Mouse (Mus musculus): ENCODE measurements around the gene Krt75.

The Krt75 gene

DNA sequence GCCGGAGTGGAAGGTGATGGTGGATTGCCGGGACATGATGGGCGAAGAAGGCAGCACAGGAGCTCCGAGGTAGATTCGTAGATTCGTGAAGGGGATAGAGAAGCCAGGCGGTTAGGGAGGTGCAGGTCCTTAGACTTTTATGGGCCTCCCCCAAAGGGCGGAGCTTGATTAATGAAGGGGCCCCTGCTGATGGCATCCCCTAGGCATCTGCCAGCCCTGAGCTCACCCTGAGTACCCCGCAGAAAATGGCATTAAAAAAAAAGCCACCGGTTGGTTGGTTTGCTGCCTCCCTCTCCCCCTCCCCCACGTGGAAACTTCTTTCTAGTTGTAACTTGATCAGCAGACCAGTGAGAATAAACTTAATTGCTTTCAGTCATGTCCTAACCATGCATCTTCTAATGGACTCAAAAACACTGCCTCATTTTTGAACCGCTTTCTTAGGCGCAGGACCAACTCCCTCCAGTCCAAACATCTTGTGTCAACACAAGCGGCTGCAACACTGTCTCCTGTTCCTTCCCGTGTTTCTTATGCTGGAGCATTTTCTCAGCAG lies at the start of gene Krt75:
Krt75 (minus strand) TSS at position 109 of the 550 bp plus-strand sequence.
- DNase-seq (ENCODE audit: low read depth, low spot score), result no peak

DNA sequence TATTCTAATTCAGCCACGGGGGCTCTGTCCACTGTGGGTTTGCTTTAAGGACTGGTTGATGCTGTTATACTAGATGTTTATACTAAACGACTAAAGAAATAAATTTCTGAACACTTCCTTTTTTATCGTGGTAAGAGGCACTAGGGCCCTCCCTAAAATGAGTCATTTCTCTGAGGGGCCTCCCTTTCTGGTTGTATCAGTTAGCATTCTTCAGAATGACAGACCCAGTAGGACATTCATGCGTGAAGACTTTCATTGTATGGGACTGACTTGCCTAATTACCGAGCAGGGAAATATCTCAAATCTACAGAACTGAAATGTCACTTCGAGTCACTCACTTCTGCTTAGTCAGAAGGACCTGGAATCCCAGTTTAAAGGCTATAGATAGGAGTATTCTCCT lies 25.4 kb upstream of the Krt75 start:
- DNase-seq (ENCODE audit: low read depth, low spot score), result no peak

DNA sequence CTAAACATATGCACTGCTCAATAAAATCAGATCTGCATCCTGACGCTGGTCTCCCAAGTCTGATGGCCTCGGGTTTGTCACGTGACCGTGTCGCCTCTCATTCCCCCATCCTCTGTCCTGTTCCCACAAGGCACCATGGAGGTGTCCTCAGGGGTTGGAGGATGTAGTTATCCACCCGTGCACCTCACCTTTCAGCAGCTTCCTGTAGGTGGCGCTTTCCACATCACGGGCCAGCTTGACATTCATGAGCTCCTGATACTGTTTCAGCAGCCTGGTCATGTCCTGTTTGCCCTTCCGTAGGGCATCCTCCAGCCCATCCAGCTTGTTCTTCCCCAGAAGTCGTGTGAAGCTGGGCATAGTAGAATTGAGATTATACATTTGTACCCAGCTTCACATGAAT lies 14.5 kb upstream of the Krt75 start:
- DNase-seq (ENCODE audit: low read depth, low spot score), result peak; percentile 65

DNA sequence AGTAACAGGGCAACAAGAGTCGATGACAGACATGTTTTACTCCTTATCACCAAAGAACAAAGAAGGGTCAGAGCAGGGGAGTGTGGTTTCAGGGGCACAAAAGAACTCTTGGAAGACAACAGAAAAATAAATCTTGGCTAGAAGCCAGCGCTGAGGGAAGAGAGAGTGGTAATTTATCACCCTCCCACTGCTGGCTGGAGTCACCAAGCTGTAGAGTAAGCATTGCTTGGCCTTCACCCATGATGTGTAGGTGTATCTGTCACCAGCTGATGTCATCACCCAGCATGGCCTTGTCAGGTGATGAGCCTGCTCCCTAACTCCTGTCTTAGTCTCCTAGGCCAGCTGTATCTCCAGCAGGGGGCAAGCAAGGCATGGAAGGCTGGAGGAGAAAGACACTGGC lies 10.8 kb upstream of the Krt75 start:
- no peak for DNase-seq (ENCODE audit: low read depth, low spot score)

DNA sequence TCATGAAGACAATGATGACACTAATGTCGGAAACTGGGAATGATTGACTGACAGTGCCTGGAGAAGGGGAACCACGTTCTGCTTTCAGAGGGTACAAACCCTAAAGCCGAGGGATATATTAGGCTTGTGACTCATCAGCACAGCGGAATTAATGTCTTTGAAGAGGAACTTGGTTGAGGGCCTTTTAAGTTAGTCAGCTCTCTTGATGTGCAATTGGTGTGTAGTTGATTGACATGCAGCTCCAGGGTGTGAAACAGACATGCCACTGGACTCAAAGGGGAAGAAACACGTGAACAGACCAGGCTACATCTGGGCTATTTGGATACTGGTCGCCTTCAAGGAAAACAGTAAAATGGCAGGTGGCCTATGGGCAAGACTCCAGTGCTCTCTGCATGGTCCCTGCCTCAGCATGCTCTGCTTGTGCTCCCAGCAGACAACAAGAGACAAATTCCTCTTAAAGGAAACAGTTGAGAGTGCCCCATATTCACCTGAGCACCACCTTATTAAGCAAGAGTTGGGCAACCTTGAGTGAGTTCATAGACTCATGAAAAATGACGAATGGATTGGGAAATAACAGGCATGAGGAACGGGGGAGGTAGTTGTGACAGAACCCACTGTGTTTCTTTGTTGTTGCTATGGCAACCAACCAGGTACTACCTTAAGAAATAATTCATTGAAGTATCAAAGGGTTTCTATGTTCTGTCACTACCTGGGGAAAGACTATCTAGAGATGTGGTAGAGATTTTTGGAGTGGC lies 9.7 kb upstream of the Krt75 start:
- DNase-seq (ENCODE audit: low read depth, low spot score), result no peak

DNA sequence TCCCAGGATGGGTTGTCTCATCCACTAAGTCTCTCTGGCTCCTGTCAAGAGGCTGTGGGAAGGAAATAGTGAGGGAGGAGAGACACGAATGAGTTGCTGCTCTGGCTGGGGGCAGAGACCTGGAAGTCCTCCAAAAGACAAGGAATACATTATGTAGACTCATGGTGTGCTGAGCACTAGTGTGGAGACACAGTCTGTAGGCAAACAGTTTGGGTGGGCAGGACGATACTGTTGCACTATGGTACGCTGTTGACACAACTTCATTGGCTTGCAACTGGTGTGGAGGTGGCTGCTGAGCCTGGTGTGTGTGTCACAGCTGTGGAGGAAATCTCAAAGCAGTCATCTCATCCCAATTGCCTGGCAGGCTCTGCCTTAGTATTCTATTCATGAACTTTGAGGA lies 8.0 kb upstream of the Krt75 start:
- no peak for DNase-seq (ENCODE audit: low read depth, low spot score)

DNA sequence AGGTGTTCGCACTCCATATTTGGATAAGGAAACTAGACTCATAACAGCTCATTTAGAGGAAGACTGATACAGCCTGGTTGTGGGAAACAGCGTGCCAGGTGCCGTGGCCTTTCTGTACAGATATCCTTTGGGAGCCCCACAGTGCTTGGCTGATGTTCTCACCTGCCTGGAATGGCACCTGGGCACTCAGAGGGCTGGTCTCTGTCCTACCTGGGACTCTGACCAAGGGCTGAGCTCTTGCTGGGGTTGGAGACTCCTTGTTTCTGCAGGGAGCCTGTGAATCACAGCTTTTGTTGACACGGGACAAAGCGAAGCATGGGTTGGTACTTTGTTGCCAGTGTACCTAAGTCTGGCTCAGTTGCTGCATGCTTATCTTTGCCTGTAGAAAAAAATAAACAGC lies 1.8 kb upstream of the Krt75 start:
- no peak for DNase-seq (ENCODE audit: low read depth, low spot score)

DNA sequence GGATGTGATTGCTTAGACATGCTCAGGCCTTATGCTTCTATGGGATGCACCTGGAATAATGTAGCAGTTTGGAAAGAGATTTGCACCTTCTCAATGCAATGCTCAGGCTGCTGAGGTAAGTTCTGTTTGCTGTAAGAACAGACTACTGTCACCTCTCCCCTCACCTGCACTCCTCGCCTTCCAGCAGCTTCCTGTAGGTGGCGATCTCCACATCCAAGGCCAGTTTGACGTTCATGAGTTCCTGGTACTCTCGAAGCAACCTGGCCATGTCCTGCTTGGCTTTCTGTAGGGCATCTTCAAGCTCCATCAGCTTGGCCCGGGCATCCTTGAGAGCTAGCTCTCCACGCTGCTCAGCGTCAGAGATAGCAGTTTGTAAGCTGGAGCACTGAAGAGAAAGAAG lies 5.9 kb downstream of the Krt75 start:
- DNase-seq (ENCODE audit: low read depth, low spot score), result peak; percentile 14

DNA sequence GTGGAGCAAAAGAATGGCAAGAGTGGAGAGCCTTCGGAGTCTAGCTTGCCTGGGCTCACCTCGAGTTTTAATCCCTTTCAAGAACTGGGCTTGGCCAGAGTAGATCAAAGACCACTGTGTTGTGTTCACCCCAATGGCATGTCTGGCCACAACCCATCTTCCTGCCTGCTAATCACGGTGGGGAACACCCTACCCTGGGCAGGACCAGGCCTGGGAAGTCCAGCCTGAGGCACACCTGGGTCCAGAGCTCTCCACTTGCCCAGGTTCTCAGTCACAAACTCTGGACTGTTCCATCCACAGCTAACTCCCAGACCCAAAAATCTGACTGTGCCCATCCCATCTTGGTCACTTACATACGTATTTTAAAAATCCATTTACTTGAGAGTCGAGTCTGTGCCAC lies 10.9 kb downstream of the Krt75 start, which contains the start of gene Krt90:
Krt90 (minus strand) TSS at position 101 of the 400 bp plus-strand sequence.
- no peak for DNase-seq (ENCODE audit: low read depth, low spot score)

DNA sequence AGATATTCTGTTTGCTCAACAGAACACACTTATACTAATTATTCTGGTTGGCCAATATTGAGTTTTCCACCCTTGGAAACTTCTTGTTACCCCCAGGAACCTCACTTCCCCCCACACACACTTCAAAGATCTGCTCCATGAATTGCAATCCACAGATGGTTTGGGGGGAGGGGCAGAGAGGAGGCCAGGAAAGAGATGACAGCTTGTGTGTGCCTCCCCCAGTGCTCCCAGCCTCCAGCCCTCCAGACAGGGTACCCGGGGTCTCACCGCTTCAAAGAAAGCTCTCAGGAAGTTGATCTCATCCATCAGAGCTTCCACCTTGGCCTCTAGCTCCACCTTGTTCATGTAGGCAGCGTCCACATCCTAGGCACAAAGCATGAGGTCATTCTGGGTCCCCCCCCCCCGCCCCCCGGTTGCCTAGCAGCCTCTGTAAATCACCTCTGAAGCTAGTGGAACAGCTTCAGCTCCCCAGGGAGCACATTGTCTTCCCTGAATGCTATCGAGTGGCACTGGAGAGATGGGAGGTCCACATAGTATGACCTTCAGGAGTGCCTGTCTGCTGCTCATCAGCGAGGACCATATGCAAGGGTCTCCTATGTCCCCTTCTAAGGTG lies 15.6 kb downstream of the Krt75 start:
- DNase-seq (ENCODE audit: low read depth, low spot score), result peak; percentile 16

DNA sequence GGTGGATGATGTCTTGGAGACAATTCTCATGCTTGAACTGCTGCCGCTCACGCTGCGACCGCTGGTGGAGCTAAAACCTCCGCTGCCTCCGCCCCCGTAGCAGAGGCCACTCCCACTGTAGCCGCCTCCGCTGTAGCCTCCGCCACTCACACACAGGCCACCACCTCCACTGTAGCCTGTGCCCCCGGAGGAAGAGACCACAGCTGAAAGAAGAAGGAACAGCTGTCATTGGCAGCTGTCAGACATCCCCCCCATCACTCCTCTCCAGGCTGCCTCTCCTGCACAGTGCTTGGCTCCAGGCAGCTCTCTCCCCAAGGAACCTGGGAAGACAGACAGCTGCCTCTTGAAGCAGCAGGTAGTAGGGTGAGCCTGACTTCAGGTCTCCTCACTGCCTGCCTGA lies 20.5 kb downstream of the Krt75 start:
- DNase-seq (ENCODE audit: low read depth, low spot score), result peak; percentile 17

DNA sequence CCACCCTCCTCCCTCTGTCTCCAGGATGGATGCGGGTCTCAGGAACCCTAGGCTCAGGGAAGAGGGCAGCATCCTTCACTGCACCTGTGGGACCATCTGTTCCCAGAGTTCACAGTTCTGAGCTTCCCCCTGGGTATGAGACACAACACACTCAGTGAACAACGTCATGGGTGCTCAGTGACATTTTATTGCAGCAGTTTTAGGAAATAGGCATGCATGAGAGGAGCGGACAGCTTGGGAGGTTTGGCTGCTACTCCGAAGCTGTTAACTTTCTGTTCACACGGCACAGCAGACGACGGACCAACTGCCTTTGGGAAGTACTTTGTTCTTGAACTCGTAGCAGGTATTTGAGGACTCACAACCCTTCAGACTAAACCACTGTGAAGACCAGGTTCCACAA lies 21.5 kb downstream of the Krt75 start:
- no peak for DNase-seq (ENCODE audit: low read depth, low spot score)

DNA sequence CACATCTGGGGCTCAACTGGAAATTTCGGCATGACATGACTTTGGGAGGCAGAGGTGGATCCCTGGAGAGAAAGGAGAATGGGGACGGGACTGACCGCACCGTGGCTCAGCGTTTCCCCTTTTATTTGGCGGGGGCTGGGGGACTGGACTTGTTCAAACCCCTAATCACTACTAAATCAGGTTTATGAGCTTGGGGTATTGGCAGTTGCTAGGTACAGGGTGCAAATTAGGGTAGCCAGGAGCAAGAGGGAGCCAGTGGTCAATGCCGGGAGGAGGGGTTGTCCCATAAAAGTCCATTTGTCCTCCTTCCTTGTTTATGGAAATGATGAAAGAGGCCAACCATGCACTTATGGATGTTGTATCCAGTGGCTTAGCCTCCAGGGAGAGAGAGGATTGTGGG lies 23.1 kb downstream of the Krt75 start, which contains the start of gene Krt82:
Krt82 (minus strand) TSS at position 101 of the 400 bp plus-strand sequence.
- DNase-seq (ENCODE audit: low read depth, low spot score), result no peak

DNA sequence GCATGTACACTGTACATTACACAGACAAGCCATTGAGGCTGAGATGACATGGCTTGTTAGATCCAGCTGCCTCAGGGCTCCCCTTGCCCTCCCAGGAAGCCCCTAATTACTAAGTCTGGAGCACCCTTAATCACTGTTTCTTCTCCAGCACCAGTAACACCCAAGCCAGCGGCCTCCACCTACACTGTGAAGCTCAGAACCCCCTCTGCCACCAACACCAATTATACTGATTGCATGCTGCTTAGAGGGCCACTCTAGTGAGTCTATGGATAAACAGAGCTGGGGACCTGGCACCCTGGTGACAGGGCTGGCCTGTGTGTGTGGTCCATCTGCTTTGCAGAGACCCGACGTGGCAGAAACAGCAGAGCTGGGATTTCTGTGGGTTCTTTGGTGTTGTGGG lies 29.2 kb downstream of the Krt75 start:
- no peak for DNase-seq (ENCODE audit: low read depth, low spot score)

DNA sequence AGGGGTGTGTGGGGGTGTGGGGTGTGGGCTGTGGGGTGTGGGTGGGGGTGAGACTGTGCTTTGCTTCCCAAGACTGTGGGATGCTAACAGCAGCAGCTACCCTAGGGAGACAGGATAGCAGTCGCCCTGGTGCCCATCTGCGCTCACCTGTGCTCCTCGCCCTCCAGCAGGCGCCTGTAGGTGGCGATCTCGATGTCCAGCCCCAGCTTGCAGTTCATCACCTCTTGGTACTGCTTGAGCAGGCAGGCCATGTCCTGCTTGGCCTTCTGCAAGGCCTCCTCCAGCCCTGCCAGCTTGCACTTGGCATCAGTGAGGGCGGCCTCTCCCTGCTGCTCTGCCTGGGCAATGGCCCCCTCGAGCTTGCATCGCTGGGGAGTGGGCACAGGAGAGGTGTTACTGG lies 31.2 kb downstream of the Krt75 start:
- DNase-seq (ENCODE audit: low read depth, low spot score), result peak; percentile 17

DNA sequence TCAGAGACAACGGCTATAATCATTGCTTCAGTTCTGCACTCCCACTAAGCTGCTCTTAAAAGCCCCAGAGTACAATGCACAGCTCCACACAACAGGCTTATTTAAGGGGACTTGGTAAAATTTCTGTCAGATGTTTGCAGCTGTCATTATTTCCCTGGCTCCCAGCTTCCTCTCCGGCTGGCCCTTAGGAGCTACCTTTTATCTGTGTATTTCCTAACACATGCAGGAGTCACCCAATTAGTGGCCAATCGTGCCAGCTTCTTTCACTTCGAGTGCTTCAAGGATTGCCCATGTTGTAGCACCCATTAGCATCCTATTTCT lies 35.2 kb downstream of the Krt75 start:
- no peak for DNase-seq (ENCODE audit: low read depth, low spot score)

DNA sequence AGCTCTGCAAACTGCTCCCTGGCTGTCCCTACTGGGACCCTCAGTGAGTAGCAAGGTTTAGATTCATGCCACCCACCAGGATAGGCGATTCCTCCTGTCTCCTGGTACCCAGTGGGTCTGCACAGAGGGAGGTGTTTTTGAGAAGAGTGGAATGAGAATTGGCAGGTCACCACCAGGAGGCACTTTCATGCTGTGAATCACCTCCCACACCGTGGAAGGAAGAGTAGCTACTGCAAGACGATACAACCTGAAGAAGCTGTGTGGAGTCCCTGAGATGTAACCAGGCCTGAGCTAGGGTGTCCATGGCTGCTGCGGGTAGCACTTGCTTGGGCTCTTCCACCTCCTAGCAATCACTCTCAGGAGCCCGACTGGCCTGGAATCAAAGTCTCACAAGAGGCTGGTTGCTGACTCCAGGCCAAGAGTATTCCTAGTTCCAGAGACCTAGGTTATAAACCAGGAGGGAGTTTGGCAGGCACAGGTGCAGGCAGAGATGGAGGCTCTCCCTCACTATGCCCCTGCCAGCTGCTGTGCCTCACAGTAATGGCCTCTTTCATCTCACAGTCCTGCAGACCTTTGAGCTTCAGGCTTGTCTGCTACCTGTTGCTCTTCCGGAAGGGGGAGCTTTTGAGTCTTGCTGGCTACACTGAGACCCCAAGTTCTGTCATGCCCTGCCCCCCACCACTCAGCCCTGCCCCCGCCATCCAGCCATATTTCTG lies 35.7 kb downstream of the Krt75 start:
- no peak for DNase-seq (ENCODE audit: low read depth, low spot score)

DNA sequence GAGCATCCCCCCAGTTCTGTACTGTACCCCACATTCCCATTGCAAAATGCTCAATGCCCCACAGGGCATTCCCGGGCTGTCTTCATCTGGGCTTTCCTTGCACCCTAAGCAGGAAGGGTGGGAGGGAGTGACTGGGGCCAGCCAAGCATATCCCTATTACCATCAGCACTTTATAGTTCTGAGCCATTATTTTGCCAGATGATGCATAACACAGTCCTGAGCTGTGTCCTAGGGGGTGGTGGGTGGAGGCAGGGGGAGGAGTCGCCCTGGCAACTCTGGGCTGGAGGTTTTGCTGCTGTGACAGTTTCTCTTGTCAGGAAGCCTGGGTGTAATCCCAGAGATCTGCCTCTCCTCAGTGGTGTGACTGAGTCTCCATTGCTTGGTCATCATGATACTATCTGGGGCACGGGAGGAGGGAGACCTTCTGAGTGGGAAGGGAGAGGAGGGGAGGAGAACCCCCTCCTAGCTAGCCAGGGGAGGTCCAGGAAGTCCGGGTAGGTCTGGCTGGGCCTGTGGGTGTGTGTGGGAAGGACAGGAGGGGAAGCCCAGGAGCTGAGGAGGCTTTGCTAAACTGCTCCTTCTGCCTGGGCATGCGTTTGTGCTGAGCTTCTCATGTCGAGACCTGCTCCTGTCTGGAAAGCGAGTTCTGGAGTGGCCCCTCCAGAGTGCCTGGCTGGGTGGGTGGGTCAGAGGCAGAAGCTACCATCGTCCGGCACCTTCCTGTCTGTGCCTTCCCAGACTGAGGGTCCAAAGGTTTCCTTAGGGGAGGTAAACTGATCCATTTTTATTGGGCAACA lies 37.5 kb downstream of the Krt75 start:
- DNase-seq (ENCODE audit: low read depth, low spot score), result no peak

DNA sequence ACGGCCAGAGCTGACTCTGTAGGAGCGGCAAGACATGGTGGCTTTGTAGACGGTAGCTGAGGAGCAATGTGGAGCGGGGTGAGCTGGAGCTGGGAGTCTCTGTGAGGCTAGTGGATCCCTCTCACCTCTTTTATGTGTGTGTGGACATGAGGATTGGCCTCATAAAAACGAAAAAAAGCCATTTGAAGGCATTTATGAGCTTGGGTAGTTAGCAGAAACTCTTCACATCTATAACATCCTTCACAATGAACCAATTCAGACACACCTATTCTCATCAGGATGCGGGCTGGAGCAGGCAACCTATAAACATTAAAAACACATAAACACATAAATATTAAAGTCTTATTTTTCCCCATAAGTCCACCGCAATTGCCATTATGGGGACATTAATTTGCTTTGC lies 41.0 kb downstream of the Krt75 start, which contains the start of gene Krt84:
Krt84 (minus strand) TSS at position 101 of the 400 bp plus-strand sequence.
- no peak for DNase-seq (ENCODE audit: low read depth, low spot score)

DNA sequence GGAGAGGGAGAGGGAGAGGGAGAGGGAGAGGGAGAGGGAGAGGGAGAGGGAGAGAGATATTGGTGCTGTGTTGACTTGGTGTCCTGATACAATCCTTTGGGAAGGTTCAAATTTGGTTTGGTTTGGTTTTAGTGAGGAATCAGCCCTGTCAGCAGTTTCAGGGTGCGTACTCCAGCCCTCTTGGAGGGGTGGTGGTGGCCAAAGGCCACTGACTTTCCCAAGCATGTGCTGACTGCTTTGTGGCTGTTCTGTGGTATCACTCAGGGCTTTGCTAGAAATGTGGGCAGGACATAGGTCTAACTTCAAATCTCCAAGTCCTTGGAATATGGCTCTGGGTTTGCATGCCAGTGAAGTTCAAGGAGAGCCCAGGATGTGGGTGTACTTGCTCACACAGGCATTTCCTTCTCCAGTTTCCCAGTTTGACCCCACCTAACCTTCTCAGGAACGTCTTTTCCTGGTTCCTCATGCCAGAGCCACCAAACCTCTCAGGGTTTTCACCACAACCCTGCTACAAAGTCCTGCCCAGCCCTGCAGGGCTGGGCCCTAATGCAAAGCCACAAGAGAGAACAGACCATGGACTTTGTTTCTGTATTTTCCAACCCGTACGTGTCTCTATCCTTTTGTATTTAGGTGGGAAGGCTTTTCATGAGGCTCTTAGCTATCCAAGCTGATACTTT lies 51.0 kb downstream of the Krt75 start:
- no peak for DNase-seq (ENCODE audit: low read depth, low spot score)

DNA sequence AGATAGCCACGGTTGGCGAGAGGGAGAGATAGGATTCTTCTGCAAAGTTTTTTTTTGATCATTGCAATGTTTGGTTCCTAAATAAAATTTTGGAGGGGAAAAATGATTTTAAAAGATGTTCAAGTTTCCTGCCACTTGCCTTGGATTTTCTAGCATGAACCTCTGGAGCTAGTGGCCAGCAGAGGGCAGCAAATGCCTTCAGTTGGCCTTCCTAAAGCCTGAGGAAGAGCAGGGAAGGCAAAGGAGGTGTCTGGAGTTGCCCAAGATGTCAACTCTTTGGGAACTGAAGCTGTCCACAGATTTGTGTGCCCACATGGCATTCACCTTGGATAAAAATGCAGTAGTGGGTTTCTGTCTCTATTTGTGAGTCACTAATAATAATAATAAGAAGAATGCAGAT lies 53.9 kb downstream of the Krt75 start:
- peak; percentile 55 for DNase-seq (ENCODE audit: low read depth, low spot score)
